Comparison of ENCODE assay signal across 8 mouse cellular contexts in genomic region chr7:134670312-134671002, GRCm38 (mm10). TPM values are rescaled to one million over a fixed set of nuclear protein-coding genes. Genes with fewer than 3 reads are reported as not detected.
DNase-seq lines count a peak whose midpoint lies in the region; ATAC-seq and TF ChIP-seq lines count a peak whose summit lies in the region.

Gene Dock1 (plus strand): TSS chr7:134670654.

- WGBS in neural tube, embryonic 11.5 days: 3% methylated on average over 56 of the region's 77 CpGs
- WGBS in heart, embryonic 13.5 days: 2% methylated on average over 75 of the region's 77 CpGs
- WGBS in kidney, postnatal 0 days: under 1% methylated on average over 52 of the region's 77 CpGs
- WGBS in liver, embryonic 13.5 days (ENCODE audit: insufficient replicate concordance): 2% methylated on average over 59 of the region's 77 CpGs
- WGBS in neural tube, embryonic 12.5 days: 3% methylated on average over 68 of the region's 77 CpGs

- H3K4me2 ChIP-seq in neural tube, embryonic 11.5 days (ENCODE audit: low read depth): peak within 1 kb of the TSS; percentile 75
- peak within 1 kb of the TSS; percentile 79 for H3K4me2 ChIP-seq in heart, embryonic 13.5 days
- H3K4me2 ChIP-seq in kidney, postnatal 0 days (ENCODE audit: low read length): peak within 1 kb of the TSS; percentile 81
- H3K4me2 ChIP-seq in liver, embryonic 13.5 days: peak within 1 kb of the TSS; percentile 60
- H3K4me2 ChIP-seq in neural tube, embryonic 12.5 days (replicated peaks): peak within 1 kb of the TSS; percentile 90

- no peak for TF ChIP-seq CTCF in embryonic fibroblast, embryonic 13.5 days (IDR thresholded peaks at IDR 0.05; ENCODE audit: borderline replicate concordance, insufficient read depth, low read length)
- TF ChIP-seq CTCF in kidney, postnatal 0 days (IDR thresholded peaks at IDR 0.05; ENCODE audit: low read depth): no peak

- H3K4me1 ChIP-seq in neural tube, embryonic 11.5 days (ENCODE audit: control insufficient read depth, insufficient read depth, low read length): peaks cover 2% of the 10 kb centered on the region; the same call in 1 of the 2 replicates
- peaks cover 10% of the 10 kb centered on the region for H3K4me1 ChIP-seq in embryonic fibroblast, embryonic 13.5 days (ENCODE audit: control insufficient read depth, insufficient read depth, low read length)
- H3K4me1 ChIP-seq in heart, embryonic 13.5 days: peaks cover 46% of the 10 kb centered on the region
- peaks cover 31% of the 10 kb centered on the region for H3K4me1 ChIP-seq in kidney, postnatal 0 days (replicated peaks; ENCODE audit: insufficient read depth, low read length)
- H3K4me1 ChIP-seq in liver, embryonic 13.5 days (replicated peaks): peaks cover 17% of the 10 kb centered on the region
- peaks cover 12% of the 10 kb centered on the region for H3K4me1 ChIP-seq in neural tube, embryonic 12.5 days

- TF ChIP-seq POLR2A in embryonic fibroblast, embryonic 13.5 days (IDR thresholded peaks at IDR 0.05; ENCODE audit: low read depth, low read length): peak; percentile 91

- H3K9me3 ChIP-seq in neural tube, embryonic 11.5 days (ENCODE audit: control insufficient read depth, low read length): no peaks in the 10 kb centered on the region
- H3K9me3 ChIP-seq in heart, embryonic 13.5 days: no peaks in the 10 kb centered on the region
- no peaks in the 10 kb centered on the region for H3K9me3 ChIP-seq in kidney, postnatal 0 days (replicated peaks; ENCODE audit: low read length)
- no peaks in the 10 kb centered on the region for H3K9me3 ChIP-seq in liver, embryonic 13.5 days (replicated peaks)
- H3K9me3 ChIP-seq in neural tube, embryonic 12.5 days: no peaks in the 10 kb centered on the region

- peak; percentile 68 for ATAC-seq in neural tube, embryonic 11.5 days (ENCODE audit: insufficient read depth, low FRiP score, low TSS enrichment)
- peak; percentile 66; the same call in 1 of the 2 replicates for ATAC-seq in heart, embryonic 13.5 days (ENCODE audit: extremely low read depth, insufficient number of reproducible peaks, low FRiP score, low TSS enrichment)
- ATAC-seq in kidney, postnatal 0 days (replicated peaks; ENCODE audit: low FRiP score, low read depth): peak; percentile 82
- peak; percentile 64 for ATAC-seq in liver, embryonic 13.5 days (ENCODE audit: low read depth)
- ATAC-seq in neural tube, embryonic 12.5 days (ENCODE audit: low FRiP score, low read depth): peak; percentile 73

- H3K9ac ChIP-seq in neural tube, embryonic 11.5 days (ENCODE audit: low read length): peak within 1 kb of the TSS; percentile 83
- H3K9ac ChIP-seq in heart, embryonic 13.5 days: peak within 1 kb of the TSS; percentile 96
- H3K9ac ChIP-seq in kidney, postnatal 0 days (ENCODE audit: low read depth, low read length): peak within 1 kb of the TSS; percentile 95
- H3K9ac ChIP-seq in liver, embryonic 13.5 days: peak within 1 kb of the TSS; percentile 63
- peak within 1 kb of the TSS; percentile 75 for H3K9ac ChIP-seq in neural tube, embryonic 12.5 days

- peak within 1 kb of the TSS; percentile 63 for H3K4me3 ChIP-seq in neural tube, embryonic 11.5 days (ENCODE audit: low read depth, low read length)
- H3K4me3 ChIP-seq in embryonic fibroblast, embryonic 13.5 days (ENCODE audit: insufficient read depth, low read length): peak within 1 kb of the TSS; percentile 78
- H3K4me3 ChIP-seq in heart, embryonic 13.5 days: peak within 1 kb of the TSS; percentile 89
- H3K4me3 ChIP-seq in kidney, postnatal 0 days (replicated peaks; ENCODE audit: low read depth, low read length): peak within 1 kb of the TSS; percentile 73
- peak within 1 kb of the TSS; percentile 63 for H3K4me3 ChIP-seq in liver, embryonic 13.5 days (replicated peaks)
- peak within 1 kb of the TSS; percentile 61 for H3K4me3 ChIP-seq in neural tube, embryonic 12.5 days

- H3K27me3 ChIP-seq in neural tube, embryonic 11.5 days (ENCODE audit: control insufficient read depth, insufficient read depth, low read length): no peaks in the 10 kb centered on the region
- H3K27me3 ChIP-seq in heart, embryonic 13.5 days (replicated peaks): no peaks in the 10 kb centered on the region
- H3K27me3 ChIP-seq in kidney, postnatal 0 days (ENCODE audit: insufficient read depth, low read length): no peaks in the 10 kb centered on the region
- H3K27me3 ChIP-seq in liver, embryonic 13.5 days: peaks cover 26% of the 10 kb centered on the region
- peaks cover 22% of the 10 kb centered on the region; the same call in 1 of the 2 replicates for H3K27me3 ChIP-seq in neural tube, embryonic 12.5 days (replicated peaks)

- H3K36me3 ChIP-seq in neural tube, embryonic 11.5 days (ENCODE audit: control insufficient read depth, insufficient read depth, low read length): no peaks in the 10 kb centered on the region
- no peaks in the 10 kb centered on the region for H3K36me3 ChIP-seq in heart, embryonic 13.5 days
- H3K36me3 ChIP-seq in kidney, postnatal 0 days (ENCODE audit: insufficient read depth, low read length): no peaks in the 10 kb centered on the region
- no peaks in the 10 kb centered on the region for H3K36me3 ChIP-seq in liver, embryonic 13.5 days
- no peaks in the 10 kb centered on the region for H3K36me3 ChIP-seq in neural tube, embryonic 12.5 days

- H3K27ac ChIP-seq in neural tube, embryonic 11.5 days (ENCODE audit: low read depth, low read length): peak within 1 kb of the TSS; percentile 69
- peak within 1 kb of the TSS; percentile 37; the same call in 1 of the 2 replicates for H3K27ac ChIP-seq in embryonic fibroblast, embryonic 13.5 days (ENCODE audit: insufficient read depth, low read length)
- H3K27ac ChIP-seq in heart, embryonic 13.5 days (replicated peaks): peak within 1 kb of the TSS; percentile 89
- H3K27ac ChIP-seq in kidney, postnatal 0 days: peak within 1 kb of the TSS; percentile 95
- peak within 1 kb of the TSS; percentile 43; the same call in 1 of the 2 replicates for H3K27ac ChIP-seq in liver, embryonic 13.5 days
- H3K27ac ChIP-seq in neural tube, embryonic 12.5 days: no peak within 1 kb of the TSS

- DNase-seq in neural tube, embryonic 11.5 days (ENCODE audit: low spot score): peak; percentile 81
- DNase-seq in neural tube, embryonic 10.5 days (ENCODE audit: extremely low spot score, low spot score): no peak
- peak; percentile 94 for DNase-seq in kidney, postnatal 0 days (ENCODE audit: low spot score)
- no peak for DNase-seq in liver, embryonic 13.5 days
- DNase-seq in thymus, postnatal 4 days: peak; percentile 44

RNA-seq across cellular contexts. Expression of gene Dock1, which starts in this region (rescaled TPM):
- polyA plus RNA-seq in neural tube, embryonic 11.5 days (2014; fragmentation: Nextera tagmentation; extraction: Ambion mirVana): 26.3 and 26.7 TPM in 2 replicates
- 49.0 and 59.7 TPM in 2 replicates for polyA plus RNA-seq in embryonic fibroblast, embryonic 13.5 days (2011; ENCODE audit: insufficient read length, low read depth, missing spikeins)
- polyA plus RNA-seq in heart, embryonic 13.5 days (2015; fragmentation: Nextera tagmentation; extraction: Ambion mirVana): 19.1 and 19.8 TPM in 2 replicates
- polyA plus RNA-seq in kidney, postnatal 0 days (2015; fragmentation: Nextera tagmentation; extraction: Ambion mirVana): 23.9 and 27.6 TPM in 2 replicates
- polyA plus RNA-seq in liver, embryonic 13.5 days (2015; fragmentation: Nextera tagmentation; extraction: Ambion mirVana): 2.6 and 4.4 TPM in 2 replicates
- polyA plus RNA-seq in neural tube, embryonic 12.5 days (2016; fragmentation: Nextera tagmentation; extraction: Ambion mirVana): 15.7 and 18.4 TPM in 2 replicates

Comparison
In these comparisons a context has a peak if more than half of its experiments do, and no peak if none do; other contexts are left out.
1. DNase-seq: peak in neural tube, embryonic 11.5 days (single experiment), kidney, postnatal 0 days (single experiment) and thymus, postnatal 4 days (single experiment); none in neural tube, embryonic 10.5 days (single experiment) and liver, embryonic 13.5 days (single experiment).
2. Peak in every context shown above with its lines, with median percentiles within 50 percentile points of each other: ATAC-seq, H3K4me2 ChIP-seq, H3K4me3 ChIP-seq and H3K9ac ChIP-seq.